Mouse (Mus musculus) kidney, postnatal 0 days (tissue): ENCODE results near the gene Rpl6. TPM values are rescaled to one million over a fixed set of nuclear protein-coding genes. Genes with fewer than 3 reads are reported as not detected.
A peak's percentile ranks its signal among the peaks of the same experiment; 100 is the strongest.
"Not testable (repeated sequence)": the region's sequence is repeated elsewhere in the genome, so short reads cannot be mapped to it uniquely, and the experiment has no call there.

Source experiments
- ATAC-seq: fragments of 200-750 bp; cut with Nextera tagmentation; replicated peaks from 2 replicates; pipeline ENCODE4 v1.8.0; 2017; ENCODE audit warnings: low read depth, moderate number of reproducible peaks, moderate TSS enrichment, moderate library complexity; ENCODE audit not compliant: low FRiP score
- DNase-seq: peaks from one replicate; pipeline ENCODE4 v3.0.0-alpha.2; 2016; ENCODE audit warnings: low spot score
- H3K27ac ChIP-seq: fragments of 300-500 bp; sonication (generic); 2 replicates; pipeline ENCODE4 v1.5.1; 2014; ENCODE audit warnings: mild to moderate bottlenecking
- H3K27me3 ChIP-seq: fragments of 300-500 bp; sonication (generic); 2 replicates; pipeline ENCODE4 v1.6.1; 2014; ENCODE audit warnings: low read length, mixed read lengths; ENCODE audit not compliant: insufficient read depth
- H3K36me3 ChIP-seq: fragments of 300-500 bp; sonication (generic); 2 replicates; pipeline ENCODE4 v1.6.1; 2014; ENCODE audit warnings: low read length, mixed read lengths; ENCODE audit not compliant: insufficient read depth
- H3K4me1 ChIP-seq: fragments of 300-500 bp; sonication (generic); replicated peaks from 2 replicates; pipeline ENCODE4 v1.6.1; 2014; ENCODE audit warnings: antibody characterized with exemption, low read length, mixed read lengths; ENCODE audit not compliant: insufficient read depth
- H3K4me2 ChIP-seq: fragments of 300-500 bp; sonication (generic); 2 replicates; pipeline ENCODE4 v1.6.1; 2014; ENCODE audit warnings: mild to moderate bottlenecking, low read length, moderate library complexity, mixed read lengths
- H3K4me3 ChIP-seq: fragments of 300-500 bp; sonication (generic); replicated peaks from 2 replicates; pipeline ENCODE4 v1.5.1; 2014; ENCODE audit warnings: low read depth, low read length
- H3K9ac ChIP-seq: fragments of 300-500 bp; sonication (generic); 2 replicates; pipeline ENCODE4 v1.6.1; 2014; ENCODE audit warnings: low read depth, low read length
- H3K9me3 ChIP-seq: fragments of 300-500 bp; sonication (generic); replicated peaks from 2 replicates; pipeline ENCODE4 v1.6.1; 2016; ENCODE audit warnings: low read length, inconsistent platforms, mixed read lengths
- CTCF ChIP-seq: IDR thresholded peaks from 2 replicates; pipeline ENCODE4 v1.5.1; 2016; ENCODE audit warnings: antibody characterized with exemption, low read depth, mild to moderate bottlenecking, moderate library complexity
- WGBS: fragments of 180-500 bp; shearing (Covaris S2); extraction: QIAGEN DNeasy Blood & Tissue Kit; methylation state at CpG from one replicate; pipeline ENCODE4 v1.1.7; 2014; 5-methylcytosine and 5-hydroxymethylcytosine counted together
- polyA plus RNA-seq: library from polyadenylated mRNA; unstranded; fragments of >200 nt; fragmentation: Nextera tagmentation; extraction: Ambion mirVana; gene quantifications from 2 replicates; pipeline ENCODE4 v1.2.1, GENCODE M21; 2015

Rpl6 gene
- polyA plus RNA-seq, 1 experiment from 2014 or later = 681 TPM

DNA sequence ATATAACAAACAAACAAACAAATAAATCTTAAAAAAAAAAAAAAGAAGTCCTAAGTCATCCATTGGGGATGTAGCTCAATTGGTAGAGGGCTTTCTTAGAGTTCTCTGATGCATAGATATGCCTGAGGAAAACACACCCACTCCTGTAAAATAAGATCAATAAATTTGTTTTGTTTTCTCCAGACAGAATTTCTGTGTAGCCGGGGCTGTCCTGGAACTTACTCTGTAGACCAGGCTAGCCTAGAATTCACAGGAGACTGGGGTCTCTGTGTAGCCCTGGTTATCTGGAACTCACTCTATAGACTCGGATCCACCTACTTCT is 13.0 kb downstream of the Rpl6 start:
- WGBS = 100% methylated on average over 2 of the region's 2 CpGs
- H3K36me3 ChIP-seq = no peaks in the 10 kb centered on the region
- no peak overlapping the region for H3K4me2 ChIP-seq
- 0 out of 2 replicates have a peak, but pooled peaks cover 5% of the 10 kb centered on the region for H3K4me1 ChIP-seq
- ATAC-seq (no peak), DNase-seq (no peak)
- TF ChIP-seq CTCF = no peak
- H3K4me3 ChIP-seq = no peak overlapping the region
- H3K9me3 ChIP-seq = no peaks in the 10 kb centered on the region
- H3K27me3 ChIP-seq = no peaks in the 10 kb centered on the region
- no peak overlapping the region for H3K9ac ChIP-seq
- H3K27ac ChIP-seq = no peak overlapping the region

DNA sequence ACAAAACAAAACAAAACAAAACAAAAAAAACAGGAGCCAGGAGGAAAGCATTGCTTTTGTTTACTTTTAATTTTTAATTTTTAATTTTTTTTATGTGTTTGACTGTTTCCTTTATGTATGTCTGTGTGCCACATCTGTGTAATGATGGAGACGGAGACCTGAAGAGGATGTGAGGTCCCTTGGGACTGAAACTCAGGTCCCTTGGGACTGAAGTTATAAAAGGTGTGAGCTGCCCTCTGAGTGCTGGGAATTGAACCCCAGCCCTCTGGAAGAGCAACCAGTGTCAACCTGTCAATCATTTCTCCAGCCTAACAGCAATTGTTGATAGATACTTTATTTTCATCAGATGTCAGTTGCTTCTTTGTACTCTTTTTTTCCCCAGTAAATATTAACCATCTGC is 14.9 kb downstream of the Rpl6 start:
- Histone ChIP-seq H3K4me1 (0 out of 2 replicates have a peak, but pooled peaks cover 5% of the 10 kb centered on the region), H3K27ac (no peak overlapping the region), H3K27me3 (no peaks in the 10 kb centered on the region), H3K4me2 (no peak overlapping the region), H3K9me3 (no peaks in the 10 kb centered on the region), H3K9ac (no peak overlapping the region), H3K4me3 (no peak overlapping the region), H3K36me3 (no peaks in the 10 kb centered on the region)
- no peak for ATAC-seq
- 72% methylated on average over 1 of the region's 1 CpGs for WGBS
- TF ChIP-seq CTCF = no peak
- no peak for DNase-seq

DNA sequence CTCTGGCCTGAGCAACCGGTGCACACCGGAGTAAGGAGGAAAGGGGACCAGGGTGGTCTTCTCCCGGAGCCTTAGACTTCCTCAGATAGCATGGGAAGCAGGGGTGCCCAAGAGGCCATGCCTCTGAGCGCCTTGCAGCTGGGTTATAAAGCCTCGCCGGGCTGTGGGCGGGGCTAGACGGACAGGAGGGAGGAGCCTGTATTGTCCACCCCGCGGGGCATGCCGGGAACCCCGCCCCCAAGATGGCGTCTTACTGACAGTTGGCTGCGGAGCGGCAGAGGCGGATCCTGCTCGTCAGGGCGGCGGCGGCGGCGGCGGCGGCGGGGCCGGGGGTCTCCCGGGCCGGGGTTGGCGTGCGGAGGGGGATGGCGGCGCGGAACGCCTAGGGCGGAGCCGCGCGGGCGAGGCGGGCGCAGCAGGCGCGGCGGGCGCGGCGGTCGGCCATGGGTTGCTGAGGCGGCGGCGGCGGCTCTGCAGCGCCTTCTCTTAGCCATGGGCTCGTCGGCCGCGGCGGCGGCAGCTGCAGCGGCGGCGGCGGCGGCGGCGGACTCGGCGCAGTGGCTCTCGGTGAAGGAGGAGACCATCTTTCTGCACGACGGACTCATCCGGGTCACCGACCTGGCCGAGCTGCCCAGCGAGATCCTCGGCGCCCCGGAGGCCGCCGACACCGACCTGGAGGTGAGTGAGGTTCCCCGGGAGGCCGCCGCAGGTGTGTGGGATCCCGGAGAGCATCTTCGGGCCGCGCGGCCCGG is 15.9 kb downstream of the Rpl6 start, which contains the start of gene Hectd4:
TSS of gene Hectd4 (plus strand) at position 240 of the 752 bp plus-strand sequence.
- H3K27ac ChIP-seq = peak within 1 kb of the TSS; percentile 83
- H3K4me1 ChIP-seq = 0 out of 2 replicates have a peak, but pooled peaks cover 5% of the 10 kb centered on the region
- under 1% methylated on average over 77 of the region's 90 CpGs for WGBS
- H3K9me3 ChIP-seq = no peaks in the 10 kb centered on the region
- ATAC-seq (peak; percentile 92), DNase-seq (peak; percentile 97)
- peak within 1 kb of the TSS; percentile 87 for H3K9ac ChIP-seq
- H3K4me3 ChIP-seq = peak within 1 kb of the TSS; percentile 88
- no peaks in the 10 kb centered on the region for H3K27me3 ChIP-seq
- no peak for TF ChIP-seq CTCF
- no peaks in the 10 kb centered on the region for H3K36me3 ChIP-seq
- H3K4me2 ChIP-seq = peak within 1 kb of the TSS; percentile 62

DNA sequence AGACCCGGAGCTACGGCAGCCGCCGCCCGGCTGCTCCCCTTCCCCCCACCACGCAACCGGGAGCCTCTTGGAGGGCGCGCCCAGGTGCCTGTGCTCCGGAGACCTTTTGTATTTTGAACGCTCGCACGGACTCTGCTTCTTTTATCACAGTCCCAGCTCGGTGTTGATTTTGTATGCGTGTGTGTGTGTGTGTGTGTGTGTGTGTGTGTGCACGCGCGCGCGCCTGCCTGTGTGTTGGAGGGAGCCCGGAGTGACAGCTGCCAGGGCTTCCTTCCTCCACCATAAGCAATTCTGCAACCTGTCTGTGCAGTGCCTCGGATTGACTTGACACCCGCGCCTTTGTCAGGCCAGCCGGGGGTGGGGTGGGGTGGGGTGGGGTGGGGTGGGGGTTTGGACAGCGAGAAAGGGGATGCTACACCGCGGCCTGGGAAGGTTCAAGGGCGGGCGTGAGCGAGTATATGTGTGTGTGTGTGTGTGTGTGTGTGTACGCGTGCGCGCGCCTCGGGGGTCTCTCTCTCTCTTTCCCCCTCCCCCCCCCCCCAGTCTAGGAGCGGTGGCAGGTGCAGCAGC is 16.5 kb downstream of the Rpl6 start:
- H3K9ac ChIP-seq = peak overlapping the region; percentile 87
- H3K36me3 ChIP-seq = no peaks in the 10 kb centered on the region
- ATAC-seq (peak; percentile 26; the same call in 1 of the 2 replicates), DNase-seq (peak; percentile 19)
- no peak for TF ChIP-seq CTCF
- peak overlapping the region; percentile 83 for H3K27ac ChIP-seq
- no peaks in the 10 kb centered on the region for H3K27me3 ChIP-seq
- H3K4me2 ChIP-seq = peak overlapping the region; percentile 62
- under 1% methylated on average over 34 of the region's 38 CpGs for WGBS
- H3K4me3 ChIP-seq = peak overlapping the region; percentile 88
- H3K9me3 ChIP-seq = no peaks in the 10 kb centered on the region
- 0 out of 2 replicates have a peak, but pooled peaks cover 5% of the 10 kb centered on the region for H3K4me1 ChIP-seq

DNA sequence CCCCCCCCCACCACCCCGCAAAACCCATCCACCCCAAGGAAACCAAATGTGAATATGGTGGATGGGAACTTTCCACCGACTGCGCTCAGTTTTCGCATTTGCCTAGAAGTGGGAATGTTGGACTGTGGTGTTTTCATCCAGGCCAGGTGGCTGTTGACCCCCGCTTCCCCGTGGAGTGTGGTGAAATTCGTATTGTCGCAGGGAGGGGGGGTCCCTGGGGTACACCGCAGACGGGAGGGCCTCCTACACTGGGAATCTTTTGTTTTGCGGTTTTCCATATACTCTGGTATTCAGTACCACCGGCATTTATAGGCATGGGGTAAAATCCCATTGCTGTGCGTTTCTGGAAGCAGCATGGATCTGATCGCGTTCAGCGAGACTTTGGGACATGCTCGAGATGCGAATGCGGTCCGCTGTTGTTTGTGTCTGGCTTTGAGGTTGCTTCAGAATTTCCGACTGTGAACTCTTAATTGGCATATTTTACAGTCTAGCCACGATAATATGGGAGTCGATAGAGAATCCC is 17.1 kb downstream of the Rpl6 start:
- H3K9ac ChIP-seq = peak overlapping the region; percentile 87; the same call in 1 of the 2 replicates
- peak overlapping the region; percentile 62 for H3K4me2 ChIP-seq
- DNase-seq = no peak
- H3K9me3 ChIP-seq = no peaks in the 10 kb centered on the region
- 14% methylated on average over 23 of the region's 23 CpGs for WGBS
- H3K27ac ChIP-seq = no peak overlapping the region
- H3K4me3 ChIP-seq = peak overlapping the region; percentile 88
- no peak for TF ChIP-seq CTCF
- no peak for ATAC-seq
- no peaks in the 10 kb centered on the region for H3K27me3 ChIP-seq
- H3K4me1 ChIP-seq = 0 out of 2 replicates have a peak, but pooled peaks cover 5% of the 10 kb centered on the region
- H3K36me3 ChIP-seq = no peaks in the 10 kb centered on the region

DNA sequence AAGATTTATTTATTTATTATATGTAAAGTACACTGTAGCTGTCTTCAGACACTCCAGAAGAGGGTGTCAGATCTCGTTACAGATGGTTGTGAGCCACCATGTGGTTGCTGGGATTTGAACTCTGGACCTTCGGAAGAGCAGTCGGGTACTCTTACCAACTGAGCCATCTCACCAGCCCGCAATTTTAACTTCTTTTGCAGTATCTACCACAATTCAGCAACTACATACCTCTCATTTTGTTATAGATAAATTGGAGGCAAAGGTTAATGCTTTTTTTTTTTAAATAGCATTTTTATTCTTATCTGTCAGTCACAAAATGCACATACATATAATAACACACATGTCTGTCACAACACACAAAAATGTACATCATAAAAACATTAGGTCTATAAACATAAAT is 19.7 kb downstream of the Rpl6 start:
- H3K9me3 ChIP-seq, H3K4me1 ChIP-seq, ATAC-seq, H3K27me3 ChIP-seq, H3K4me3 ChIP-seq, H3K36me3 ChIP-seq, DNase-seq, H3K27ac ChIP-seq, H3K9ac ChIP-seq, H3K4me2 ChIP-seq: not testable (repeated sequence)
- WGBS = 98% methylated on average over 4 of the region's 4 CpGs
